Mouse (Mus musculus) kidney, adult 8-10 months (tissue): ENCODE results near the gene Kif16b.

Source experiments
- DNase-seq, 2 experiments: peaks; one replicate each; pipeline ENCODE4 v3.0.0; 2022

Kif16b gene

DNA sequence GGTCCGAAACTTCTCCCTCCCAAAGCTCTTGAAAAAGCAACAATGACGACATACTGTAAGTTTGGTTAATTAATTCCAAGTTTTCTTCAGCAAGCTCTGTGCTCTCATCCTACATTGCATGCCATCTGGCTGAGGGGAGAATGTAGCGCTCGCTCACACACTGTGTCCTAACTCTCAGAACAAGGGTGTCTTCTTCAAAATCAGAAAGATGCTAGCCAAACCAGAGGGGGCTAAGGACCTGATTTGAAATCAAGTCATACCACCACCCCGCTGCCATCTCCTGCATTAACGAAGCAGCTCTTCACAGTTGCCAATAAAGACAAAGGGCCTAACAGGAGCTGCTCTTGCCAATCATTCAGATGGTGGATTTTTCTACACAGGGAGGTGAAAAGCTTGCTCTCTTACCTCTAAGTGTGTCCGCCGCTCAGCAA lies 253.3 kb downstream of the Kif16b start:
- DNase-seq, result no peak

DNA sequence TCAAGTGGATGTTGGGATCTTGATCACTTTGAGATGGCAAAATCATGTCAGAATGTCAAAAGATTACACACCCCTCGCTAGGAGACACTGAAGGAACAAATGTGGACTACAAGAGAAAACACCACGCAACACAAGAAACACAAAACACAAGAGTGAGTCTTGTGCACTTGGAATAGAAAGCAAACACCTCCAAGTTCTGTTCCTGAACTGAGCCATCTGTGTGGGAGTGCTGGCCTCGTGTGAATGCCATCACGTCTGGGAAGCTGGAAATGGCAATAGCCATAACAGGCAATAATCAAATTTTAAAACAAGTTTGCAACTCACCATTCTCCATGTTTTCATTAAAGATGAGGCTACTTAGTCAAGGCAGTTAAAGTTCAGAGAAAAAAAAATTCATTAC lies 254.5 kb downstream of the Kif16b start:
- no peak for DNase-seq

DNA sequence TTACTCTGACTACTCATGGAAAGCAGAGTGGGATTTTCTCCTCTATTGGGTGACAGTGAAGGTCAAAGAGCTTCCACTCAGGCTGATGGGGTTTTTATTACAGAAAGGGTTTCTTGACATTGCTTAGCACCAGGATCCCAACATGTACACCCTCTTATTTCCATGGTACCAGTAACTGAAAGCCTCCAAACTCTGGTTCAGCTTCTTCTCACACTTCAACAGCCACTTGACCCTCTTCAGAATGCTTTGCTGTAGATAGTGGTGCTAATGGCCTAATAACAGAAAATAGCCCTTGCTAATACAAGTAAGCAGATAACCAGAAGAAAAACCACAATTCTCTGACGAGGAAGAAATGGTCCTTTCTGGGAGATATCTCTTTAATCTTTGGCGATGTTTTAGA lies 259.6 kb downstream of the Kif16b start:
- no peak for DNase-seq

DNA sequence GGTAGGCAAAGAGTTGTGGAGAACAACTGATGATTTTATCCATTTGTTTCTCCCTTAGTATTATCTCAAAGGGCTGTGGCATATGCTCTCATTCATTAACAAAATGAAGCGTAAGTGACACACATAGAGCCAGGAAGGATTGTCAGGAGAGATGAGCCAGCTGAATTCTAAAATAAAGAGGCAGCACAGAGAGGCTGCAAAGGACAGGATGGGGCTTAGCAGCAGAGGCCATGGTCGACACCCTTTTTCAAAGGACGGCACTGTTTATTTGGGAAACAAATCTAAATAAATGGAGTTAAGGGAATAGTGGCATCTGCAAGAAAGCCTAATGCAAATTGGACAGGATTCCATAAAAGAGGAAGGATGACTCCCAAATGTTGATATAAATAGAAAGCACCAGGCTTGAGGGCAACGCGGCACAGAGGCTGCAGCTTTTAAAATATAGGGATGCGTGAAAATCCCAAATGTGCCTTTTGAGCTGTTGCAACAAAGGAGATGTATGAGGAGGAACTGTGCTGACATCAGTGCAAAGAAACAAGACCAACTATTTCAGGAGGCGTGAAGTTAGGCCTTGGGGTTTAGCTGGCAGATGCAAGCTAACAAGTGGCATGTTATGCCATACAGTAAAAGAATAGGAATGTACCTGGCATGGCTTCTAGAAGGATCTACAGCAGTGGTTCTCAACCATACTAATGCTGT lies 265.6 kb downstream of the Kif16b start:
- no peak for DNase-seq

DNA sequence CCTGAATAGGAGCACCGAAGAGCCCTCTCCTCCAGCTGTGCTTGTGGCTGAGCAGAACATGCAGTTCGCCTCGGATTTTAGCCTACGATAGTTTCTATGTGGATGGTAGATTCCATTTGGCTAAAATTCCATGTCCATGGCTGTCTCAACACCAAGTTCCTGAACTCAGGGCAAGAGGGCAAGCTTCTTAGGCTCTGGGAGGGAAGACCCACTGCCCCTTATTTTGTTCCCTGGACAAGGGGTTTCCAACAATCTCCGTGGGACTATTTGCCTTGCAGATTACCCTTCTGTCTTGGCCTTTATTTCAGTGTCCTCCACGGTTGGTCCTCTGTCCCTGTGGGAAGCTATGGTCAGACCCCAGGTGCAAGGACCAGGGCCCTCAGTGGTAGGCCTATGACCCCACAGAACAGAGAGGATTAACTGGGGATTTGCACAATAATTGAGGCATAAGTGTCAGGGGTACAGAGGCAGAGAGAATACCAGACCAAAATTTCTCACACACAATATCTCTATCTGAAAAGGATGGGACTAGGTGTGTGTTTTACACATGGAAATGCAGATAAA lies 267.3 kb downstream of the Kif16b start:
- no peak for DNase-seq

DNA sequence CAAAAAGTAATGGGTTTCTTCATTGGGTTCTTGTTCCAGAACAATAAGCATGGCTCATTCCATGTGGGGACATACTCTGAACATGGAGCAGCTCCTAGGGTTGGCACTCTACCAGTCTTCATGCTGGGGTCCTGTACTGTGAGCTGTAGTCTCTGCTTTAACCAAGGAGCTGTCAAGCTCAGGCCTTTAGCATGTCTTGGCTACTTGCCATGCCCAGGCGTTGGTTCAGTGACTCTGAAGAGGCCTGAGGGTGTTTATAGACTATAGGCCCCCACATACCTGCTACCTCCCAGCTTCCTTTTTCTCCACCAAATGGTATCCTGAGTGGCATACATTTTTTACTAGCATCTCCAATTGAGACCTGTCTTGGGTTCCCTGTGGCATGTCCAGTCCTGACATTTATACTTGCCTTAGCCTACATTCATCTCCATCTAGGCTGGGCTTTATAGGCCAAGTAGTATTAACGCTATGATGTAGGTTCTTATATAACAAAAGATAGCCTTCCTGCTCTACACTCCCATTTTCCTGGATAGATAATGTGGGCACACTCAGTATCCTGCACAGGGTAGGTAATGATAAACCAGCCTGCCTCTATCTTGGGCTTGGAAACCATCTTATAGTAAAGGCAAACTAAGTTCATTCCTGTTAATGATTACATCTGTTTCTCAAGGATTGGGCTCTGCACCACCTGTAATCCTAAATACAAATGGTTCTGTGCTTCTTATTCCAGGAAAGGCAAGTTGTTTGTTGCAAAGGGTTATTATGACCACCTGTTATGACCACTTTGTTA lies 271.6 kb downstream of the Kif16b start:
- DNase-seq, result peak; percentile 39 to 42

DNA sequence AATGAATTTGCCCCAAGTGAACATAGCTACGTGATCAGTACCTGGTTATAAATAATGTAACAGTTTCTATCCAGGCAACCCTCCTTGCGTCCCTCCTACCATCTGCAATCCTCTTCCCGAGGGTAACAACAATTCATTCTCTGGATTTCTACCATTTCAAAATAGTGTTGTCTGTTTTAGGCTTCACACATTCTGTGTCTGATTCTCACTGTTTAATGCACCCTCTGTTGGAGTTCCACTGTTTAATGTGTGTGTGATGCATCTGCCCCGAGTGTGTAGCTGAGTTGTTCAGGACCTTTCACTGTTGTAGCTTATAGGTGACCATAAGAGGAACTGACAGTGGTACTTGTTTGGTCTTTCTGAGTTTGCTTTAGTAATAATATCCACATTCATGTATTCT lies 275.6 kb downstream of the Kif16b start:
- DNase-seq, result no peak

DNA sequence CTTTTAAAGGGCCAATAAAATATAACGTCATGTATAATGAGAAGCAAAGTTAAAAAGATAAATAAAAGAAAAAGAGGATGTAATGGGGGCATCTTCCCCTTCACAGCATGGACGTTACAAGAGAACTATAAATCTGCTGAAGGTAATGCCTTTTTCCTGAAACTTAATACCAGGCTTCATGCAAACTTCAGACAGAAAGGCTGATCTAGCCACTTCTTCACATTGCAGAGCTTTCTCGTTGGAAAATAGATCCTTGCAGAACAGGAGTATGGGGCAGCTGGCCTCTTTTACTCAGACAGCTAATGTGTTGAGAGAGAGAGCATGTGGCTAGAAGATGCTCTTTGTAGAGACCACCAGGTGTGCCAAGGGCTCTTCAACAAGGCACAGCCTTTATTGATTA lies 276.2 kb downstream of the Kif16b start:
- DNase-seq, result no peak

DNA sequence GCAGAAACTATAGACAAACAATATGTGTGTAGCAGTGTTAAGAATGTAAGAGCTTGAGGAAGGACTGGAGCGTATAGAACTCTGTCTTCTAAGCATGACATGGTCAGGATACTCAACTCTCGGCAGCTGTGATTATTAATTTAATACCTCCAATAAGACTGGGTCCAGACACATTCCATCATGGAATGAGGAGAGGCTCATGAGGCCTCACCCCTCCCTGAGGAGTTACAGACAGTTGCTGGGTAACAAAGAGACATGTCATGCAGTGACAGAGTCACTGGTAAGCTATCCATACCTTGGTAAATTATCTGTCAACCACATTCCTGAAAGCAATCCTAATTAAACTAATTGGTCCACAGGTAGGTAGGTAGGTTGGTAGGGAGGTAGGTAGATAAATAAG lies 277.1 kb downstream of the Kif16b start:
- no peak for DNase-seq

DNA sequence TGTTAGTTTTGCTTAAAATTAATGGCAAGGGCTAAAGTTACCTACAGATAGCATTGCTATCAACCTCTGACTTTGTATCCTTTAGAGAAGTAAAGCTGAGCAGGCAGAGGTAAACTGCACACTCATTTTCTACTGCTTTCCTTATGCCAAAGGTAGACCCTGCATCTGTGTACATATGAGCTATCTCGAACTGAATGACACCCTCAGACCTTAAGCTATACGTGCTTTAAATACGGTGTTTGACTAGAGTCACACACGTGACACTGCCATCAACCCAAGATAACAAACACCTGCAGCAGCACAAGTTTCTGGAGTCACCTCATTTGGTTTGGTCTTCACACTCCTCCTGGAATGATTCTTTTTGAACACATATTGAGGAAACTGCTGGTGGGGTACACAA lies 280.2 kb downstream of the Kif16b start:
- DNase-seq, result no peak

DNA sequence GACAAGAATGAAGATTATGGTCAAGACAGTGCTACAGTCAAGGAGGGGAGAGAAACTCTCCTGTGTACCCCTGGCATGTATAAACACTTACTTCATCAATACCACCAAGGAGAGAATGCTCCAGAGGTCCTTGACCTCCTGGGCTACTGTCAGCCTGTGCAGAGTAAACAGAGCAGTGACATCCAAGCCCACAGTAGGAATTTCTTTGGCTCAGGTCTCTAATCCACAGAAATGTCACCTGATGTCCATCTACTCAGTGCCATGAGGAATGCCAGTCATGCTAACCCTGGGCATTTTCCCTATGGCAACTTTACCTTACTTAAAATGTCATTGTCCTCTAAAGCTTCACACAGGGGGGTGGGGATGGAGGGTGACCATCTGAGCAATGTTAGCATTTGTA lies 281.4 kb downstream of the Kif16b start:
- DNase-seq, result no peak

DNA sequence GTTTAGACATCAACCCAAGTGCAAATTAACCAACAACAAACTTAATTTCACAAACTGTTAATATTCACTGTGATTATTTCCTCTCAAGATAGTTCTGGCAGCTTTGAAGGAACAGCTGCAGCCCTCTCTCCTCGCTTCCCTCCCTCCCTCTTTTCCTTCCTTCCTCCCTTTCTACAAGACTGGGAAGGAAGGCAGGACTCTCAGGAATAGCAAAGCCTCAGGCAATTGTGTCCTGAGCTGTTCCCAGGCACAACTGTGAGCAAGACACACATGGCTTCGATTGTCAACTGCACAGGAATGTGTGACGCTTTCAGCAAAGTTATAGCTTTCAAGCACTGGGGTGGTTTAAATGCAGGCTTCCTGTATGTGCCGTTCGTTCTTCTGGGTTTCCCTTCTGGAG lies 286.8 kb downstream of the Kif16b start:
- no peak for DNase-seq

DNA sequence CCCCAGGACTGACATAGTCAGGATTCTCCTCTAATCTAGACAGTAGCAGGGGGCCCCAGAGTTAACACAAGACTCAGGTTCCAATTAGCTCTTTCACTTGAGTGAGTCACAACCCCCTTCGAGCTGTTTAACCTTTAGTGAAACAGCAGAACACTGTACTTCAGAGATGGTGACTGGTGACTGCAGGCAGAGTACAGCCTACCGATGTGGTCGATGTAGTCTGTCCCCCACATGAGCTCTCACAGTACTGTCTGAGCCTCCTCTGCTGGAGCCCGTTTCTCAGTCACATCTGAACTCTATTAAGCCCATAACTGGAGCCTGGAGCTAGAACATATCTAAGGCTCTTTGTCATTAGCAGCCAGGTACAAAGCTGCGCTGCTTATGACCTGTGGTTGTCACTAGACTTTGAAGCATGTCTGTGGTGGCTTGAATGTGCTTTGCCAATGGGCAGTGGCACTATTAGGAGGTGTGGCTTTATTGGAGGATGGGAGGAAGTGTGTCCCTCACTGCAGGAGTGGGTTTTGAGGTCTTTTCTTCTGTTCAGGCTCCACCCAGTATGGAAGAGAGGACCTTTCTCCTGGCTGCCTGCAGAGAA lies 288.9 kb downstream of the Kif16b start:
- DNase-seq, result no peak

DNA sequence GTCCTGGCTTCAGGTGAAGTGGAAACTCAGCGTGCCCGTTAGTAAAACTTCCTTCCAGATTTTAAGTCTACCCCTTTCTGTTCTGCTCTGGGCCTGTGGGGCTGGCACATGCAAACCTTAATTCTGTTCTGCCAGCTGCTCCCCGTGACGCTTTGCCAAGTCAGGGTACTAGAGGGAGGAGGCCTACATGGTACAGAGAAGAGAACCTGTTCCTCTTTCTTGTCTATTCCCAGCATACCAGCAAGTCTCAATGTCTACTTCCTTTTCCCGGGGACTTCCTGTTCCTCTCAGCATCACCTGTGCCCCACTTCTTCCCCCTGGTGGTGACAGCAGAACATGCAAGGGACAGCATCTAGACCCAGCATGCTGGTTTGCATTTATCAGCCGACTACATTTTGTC lies 290.2 kb downstream of the Kif16b start:
- DNase-seq, result peak; percentile 4 to 20

DNA sequence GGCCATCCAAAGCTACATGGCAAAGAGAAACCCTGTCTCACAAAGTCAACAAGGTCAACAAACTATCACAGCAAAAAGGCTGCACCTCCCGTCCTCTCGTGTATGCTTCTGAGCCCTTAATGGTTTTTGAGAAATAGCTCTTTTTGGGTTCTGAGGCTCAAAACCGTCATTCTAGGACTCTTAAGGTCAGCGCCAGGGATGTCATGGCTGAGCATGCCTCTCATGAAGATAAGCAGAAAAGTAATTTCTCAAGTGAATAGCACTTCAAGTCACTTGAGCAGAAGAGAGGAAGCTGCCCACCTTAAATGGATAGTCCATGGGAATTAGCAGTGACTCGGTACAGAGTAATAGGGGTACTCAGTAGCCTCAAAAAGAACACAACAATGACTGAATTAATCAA lies 291.1 kb downstream of the Kif16b start:
- DNase-seq, result no peak

DNA sequence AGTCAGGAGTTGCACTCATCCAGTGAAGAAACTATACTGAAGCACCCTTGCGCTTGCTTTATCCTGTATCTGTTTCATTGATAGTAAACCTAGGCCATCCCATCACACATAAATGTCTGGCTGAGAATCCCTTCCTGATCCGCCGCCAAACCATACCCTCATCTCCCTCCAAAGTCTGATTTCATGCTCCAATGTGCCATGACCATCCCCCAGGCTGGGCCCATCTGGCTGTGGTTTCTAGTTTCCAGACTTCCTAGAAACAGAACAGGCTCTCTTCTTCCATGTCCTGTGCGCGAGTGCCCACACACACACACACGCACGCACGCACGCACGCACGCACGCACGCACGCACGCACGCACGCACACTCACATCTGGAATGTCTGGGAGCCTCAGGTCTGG lies 292.6 kb downstream of the Kif16b start:
- no peak for DNase-seq

DNA sequence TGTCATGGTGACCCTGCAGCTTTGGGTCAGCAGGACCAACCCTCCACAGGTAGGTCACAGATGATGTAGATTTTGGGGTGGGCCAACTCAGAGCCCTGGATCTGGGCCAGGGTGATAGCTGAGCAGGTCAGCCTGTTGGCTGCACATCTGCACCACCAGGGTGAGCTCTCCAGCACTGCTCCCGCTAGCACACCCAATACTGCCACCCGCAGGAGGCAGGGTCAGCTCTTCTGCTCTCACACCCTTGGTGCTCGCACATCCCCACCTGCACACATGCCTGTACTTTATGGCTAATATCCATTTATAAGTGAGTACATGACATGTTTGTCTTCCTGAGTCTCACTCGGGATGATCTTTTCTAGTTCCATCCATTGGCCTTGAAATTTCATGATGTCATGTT lies 296.6 kb downstream of the Kif16b start:
- DNase-seq, result no peak

DNA sequence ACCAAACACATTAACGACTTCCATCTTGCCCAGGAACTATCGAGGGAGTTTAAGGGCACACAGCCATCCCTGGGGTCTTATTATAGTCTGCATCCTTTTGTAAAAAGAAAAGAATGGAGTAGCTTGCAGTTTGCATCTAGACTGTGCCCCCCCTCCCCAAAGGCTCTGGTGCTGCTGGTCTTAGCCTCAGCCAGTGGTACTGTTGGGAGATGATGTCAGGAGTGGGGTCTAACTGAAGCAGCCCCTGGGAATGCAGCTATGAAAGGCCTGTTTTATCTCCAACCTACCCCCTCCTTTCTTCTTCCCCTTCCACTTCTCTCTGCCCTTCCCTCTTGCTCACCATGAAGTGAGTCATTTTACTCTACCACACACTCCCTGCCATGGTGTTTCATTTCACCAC lies 298.1 kb downstream of the Kif16b start:
- DNase-seq, result no peak

DNA sequence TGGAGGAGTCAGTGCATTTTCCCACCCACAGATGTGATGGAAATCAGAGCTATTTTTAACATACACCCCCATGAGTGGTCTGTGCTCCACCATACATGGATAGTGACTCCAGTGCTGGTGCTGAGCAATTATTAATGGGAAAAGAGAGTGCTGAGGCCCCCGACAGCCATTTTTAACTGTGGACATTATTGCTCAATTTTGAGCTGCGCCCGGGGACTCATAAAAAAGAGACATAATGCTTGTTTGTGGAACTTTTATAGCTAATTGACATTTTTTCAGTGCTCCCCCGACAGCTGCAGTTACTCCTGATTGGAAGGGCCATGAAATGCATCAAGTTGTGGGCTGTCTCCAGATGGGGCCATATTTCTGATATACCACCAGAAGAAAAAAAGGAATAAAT lies 302.1 kb downstream of the Kif16b start:
- no peak for DNase-seq

DNA sequence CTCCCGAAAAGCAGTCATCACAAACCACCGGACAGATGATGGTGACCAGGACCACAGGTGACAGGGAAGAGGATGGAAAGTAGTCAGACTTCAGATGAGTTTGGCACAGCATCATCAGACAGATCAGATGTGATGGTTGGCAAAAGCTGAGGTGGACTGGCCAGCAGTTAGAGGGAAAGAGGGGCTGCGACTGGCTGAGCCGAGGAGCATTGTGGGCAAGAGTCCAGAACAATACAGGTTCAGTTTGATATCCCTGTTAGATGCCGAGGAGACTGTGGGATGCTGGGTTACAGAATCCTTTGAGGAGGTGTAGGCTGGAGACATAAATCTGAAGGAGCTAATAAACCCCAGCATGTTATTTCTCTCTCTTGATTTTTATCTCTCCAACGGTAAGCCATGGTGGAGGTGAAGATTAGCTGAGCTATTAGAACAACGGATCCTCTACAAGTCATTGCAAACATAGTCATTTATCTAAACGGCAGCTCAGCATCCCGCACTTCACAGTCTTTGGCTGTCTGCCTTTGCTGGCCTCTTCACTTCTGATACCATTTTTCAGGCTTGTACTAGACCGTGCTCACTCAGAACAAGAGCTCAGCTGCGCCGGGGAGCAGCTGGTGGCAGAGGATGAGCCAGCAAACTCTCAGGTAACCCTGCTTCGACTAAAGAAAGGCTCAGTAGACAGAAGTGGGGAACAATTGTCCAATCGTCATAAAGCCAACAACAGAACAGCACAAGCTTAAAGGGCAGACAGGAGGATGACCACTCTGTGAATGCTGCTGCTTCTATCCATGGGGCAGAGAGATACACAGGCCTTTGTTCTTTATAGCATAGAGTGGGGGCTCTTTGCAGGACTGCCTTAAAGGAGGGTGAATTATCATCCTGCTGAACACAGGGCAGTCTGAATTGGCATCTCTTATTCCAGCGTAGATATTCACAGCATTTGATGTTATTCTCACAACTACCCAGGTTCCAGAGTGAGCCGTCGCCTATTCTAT lies 304.9 kb downstream of the Kif16b start:
- DNase-seq, result no peak

DNA sequence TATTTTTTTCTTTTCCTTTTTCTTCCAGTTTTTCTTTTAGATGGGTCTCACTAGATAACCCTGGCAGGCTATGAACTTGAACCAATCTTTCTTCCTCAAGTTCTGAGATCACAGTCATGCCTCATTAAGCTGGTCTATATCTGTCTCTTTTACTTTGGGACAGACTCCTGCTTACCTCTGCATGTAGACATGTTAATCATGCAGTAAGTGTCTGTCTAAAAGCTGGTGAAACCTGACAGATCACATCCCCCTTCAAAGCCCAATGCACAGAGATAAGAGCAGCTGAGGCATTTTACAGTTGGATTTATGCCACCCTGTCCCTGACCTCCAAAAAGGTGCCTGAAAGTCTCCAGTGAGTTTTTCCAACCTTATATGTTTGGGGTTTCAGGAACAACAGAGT lies 310.4 kb downstream of the Kif16b start:
- no peak for DNase-seq

DNA sequence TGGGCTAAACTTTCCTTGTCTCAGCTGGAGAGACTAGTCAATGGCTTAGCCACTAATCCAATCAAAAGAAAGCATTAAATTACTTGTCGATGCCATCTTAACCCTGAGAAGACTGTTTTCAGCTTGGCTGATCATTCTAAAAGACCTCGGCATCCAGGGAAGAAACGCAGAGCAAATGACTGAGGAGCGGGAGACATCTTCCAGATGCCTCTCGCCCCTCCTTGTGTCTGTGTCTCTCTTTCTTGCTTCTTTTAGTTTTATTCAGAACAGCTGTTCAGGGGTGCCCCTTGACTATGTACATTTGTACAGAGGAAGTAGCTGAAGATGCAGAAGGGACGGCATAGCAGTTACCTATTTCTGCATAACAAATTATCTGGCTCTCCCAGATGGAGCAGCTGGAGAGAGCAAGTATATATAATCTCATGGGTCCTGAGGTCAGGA lies 311.0 kb downstream of the Kif16b start:
- no peak for DNase-seq
